Mouse (Mus musculus) embryo, embryonic 10 days (tissue): ENCODE measurements at regions not wholly inside any gene's neighbourhood (a gene's known extent, or its start where the extent isn't known, plus 50 kb on each side); places are given as distances from the start of the nearest gene placed in this dataset.
"Not testable (repeated sequence)": the region's sequence is repeated elsewhere in the genome, so short reads cannot be mapped to it uniquely, and the experiment has no call there.

Experiments
- DNase-seq: peaks from one replicate; pipeline ENCODE4 v3.0.0-alpha.2; 2015; ENCODE audit warnings: low spot score

- no peak for DNase-seq
Observed at GRCm38 (mm10) chr2:133748493-133748892, 196.5 kb downstream of the Bmp2 start.

DNA sequence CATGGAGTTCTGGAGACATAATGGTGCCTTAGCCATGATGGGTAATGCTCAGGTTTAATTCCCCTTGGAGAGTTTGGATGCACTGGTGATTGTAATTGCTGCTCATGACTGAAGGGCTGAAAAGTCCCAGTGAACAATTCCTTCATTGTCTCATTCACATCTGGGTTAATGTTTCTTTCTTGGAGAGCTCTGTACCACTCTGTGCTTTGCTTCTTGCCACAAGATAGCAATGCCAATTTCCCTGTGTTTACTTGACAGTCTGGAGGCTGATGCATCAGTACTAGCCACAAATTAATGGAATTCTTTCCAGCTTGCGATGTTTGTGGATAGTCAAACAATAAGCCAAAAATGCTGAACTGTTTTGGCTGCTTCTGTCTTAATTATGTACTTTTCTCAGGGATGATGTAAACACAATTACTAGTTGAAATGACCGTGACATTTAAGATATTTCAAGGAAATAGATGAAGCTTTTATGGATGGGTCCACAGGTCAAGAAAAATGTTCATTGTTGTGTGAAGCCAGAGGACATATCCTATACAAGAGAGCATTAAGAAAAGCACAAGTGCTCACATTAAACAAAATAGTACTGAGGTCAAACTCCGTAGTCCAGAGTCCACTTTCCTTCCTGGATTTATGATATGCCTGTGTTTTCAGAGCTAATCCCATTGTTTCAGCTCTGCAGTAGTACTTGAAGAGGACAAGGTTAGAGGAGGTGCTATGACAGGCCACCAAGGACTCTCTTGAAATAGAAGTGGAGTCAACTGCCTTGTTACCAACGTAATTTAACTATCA lies 198.1 kb downstream of the Bmp2 start:
- DNase-seq, result peak; percentile 6

DNA sequence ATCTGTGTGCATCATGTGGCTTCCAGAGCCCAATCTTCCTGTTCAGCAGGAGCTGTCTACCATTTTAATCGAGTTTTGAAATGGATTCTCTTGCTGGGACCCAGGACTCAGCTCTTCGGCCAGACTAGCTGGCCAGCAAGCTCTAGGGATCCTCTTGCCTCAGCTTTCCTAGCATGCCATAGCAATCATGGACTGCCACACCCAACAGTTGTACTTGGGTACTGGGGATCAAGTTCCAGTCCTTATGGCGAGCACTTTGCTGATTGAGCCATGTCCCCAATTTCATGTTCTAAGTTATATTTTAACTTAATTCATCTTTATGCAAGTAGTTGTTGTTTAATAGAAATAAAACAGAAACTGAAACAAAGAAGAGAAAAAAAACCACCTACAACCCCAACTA lies 202.1 kb downstream of the Bmp2 start:
- no peak for DNase-seq

GRCm38 (mm10) chr2:133761496-133761895 lies 209.5 kb downstream of the Bmp2 start:
- no peak for DNase-seq

GRCm38 (mm10) chr2:133768546-133768945 lies 216.6 kb downstream of the Bmp2 start:
- no peak for DNase-seq

- peak; percentile 9 for DNase-seq
Observed at GRCm38 (mm10) chr2:133783588-133784342, 231.8 kb downstream of the Bmp2 start.

DNA sequence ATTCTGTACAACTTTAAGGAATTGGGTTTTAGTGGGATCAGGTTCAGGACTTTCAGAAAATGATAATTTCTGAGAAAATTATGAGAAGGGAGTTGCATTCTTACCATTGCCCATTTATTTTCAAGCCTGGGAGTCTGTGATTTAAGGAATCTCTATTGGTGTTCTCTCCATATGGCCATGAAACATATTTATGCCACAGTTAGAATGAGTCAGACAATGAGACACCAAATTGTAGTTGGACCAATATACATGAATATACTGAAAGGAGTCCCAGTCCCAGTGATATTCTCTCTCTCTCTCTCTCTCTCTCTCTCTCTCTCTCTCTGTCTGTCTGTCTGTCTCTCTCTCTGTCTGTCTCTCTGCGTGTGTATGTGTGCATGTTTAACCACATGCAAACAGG lies 239.1 kb downstream of the Bmp2 start:
- DNase-seq, result no peak

- peak; percentile 40 for DNase-seq
Observed at GRCm38 (mm10) chr2:133793293-133793692, 241.3 kb downstream of the Bmp2 start.

- no peak for DNase-seq
Observed at GRCm38 (mm10) chr2:133802666-133803065, 250.7 kb downstream of the Bmp2 start.

- no peak for DNase-seq
Observed at GRCm38 (mm10) chr2:133821418-133821817, 269.5 kb downstream of the Bmp2 start.

DNA sequence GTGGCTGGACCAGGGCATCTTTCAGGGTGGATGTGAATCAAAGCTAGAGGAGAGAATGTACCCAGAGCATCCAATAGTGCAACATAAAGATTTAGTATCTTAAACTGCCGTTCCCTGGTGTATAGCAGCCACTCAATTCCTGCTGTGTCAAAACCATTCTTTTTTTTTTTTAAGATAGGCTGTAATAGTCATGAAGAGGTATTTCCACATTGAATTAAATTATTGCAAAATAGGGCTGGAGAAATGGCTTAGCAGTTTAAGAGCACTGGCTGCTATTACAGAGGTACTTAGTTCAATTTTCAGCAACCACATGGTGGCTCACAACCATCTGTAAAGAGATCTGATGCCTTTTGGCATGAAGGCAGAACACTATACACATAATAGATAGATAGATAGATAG lies 277.4 kb downstream of the Bmp2 start:
- DNase-seq, result no peak

DNA sequence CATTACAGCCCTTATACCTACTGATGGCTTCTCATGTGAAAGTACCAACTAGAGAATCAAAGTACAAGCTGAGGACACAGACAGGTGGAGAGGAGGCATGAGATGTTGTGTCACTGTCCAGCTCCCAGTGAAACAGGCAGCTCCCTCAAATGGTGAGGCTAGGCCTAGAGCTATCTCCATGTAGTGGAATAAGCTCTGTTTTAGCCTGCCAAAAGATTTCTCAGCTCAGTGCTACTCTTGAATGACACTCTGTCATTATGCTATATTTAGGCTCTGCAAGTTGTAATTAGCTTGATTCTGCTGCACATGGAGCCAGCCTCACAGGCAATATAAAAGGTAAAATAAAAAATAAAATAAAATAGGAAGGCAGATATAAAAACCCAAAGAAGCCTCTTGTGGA lies 298.5 kb downstream of the Bmp2 start:
- no peak for DNase-seq

DNA sequence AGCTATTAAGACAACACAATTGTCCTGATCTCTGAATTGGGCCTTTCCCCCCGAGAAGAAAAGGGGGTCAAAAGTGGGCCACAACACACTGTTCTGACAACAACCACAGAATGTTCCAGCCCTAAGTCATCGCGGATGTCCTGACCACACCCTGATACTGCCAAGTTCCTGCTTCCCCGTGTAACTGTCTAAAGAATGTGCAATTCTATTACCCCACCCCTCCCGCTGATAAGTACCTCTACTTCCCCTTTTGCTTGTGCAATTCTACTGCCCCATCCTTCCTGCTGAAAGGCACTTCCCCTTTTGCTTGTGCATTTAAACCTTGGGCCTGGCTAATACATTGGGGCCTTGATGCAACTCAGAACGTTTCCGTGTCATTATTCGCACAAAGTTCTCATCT lies 323.0 kb downstream of the Bmp2 start:
- DNase-seq, result not testable (repeated sequence)

DNA sequence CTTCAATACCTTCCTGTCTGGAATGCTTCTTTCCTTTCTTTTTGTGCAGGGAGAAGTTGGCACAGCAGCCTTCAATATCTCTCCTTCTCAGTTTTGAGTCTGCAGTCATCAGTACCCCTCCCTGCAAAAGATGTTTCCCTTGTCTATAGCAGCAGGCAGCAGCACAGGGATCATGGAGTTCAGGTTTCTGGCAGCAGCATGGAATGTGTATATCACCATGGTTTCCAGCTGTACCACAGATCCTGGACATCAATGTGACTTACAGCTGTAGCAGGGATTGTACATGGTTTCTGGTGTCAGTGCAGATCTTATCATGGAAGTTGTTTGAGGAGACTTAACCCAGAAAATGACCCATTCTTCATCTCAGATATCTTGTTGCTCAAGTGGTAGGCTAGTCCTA lies 331.7 kb downstream of the Bmp2 start:
- no peak for DNase-seq

GRCm38 (mm10) chr2:133906269-133906668 lies 354.3 kb downstream of the Bmp2 start:
- DNase-seq, result no peak
